Mouse (Mus musculus) liver, embryonic 13.5 days (tissue): Measurements from ENCODE around the gene Grk5. TPM values are rescaled to one million over a fixed set of nuclear protein-coding genes. Genes with fewer than 3 reads are reported as not detected.

Experiments
- ATAC-seq: fragments of 200-750 bp; cut with Nextera tagmentation; 2 replicates; pipeline ENCODE4 v1.8.0; 2017; ENCODE audit warnings: low read depth, mild to moderate bottlenecking, moderate number of reproducible peaks, moderate library complexity
- DNase-seq: peaks from one replicate; pipeline ENCODE4 v3.0.0; 2022
- H3K27ac ChIP-seq: fragments of 300-500 bp; sonication (generic); 2 replicates; pipeline ENCODE4 v1.5.1; 2015; ENCODE audit warnings: moderate library complexity, mild to moderate bottlenecking, inconsistent platforms
- H3K27me3 ChIP-seq: fragments of 300-500 bp; sonication (generic); 2 replicates; pipeline ENCODE4 v1.6.1; 2015; ENCODE audit warnings: mild to moderate bottlenecking, inconsistent platforms
- H3K36me3 ChIP-seq: fragments of 300-500 bp; sonication (generic); 2 replicates; pipeline ENCODE4 v1.6.1; 2015; ENCODE audit warnings: mild to moderate bottlenecking, inconsistent platforms
- H3K4me1 ChIP-seq: fragments of 300-500 bp; sonication (generic); replicated peaks from 2 replicates; pipeline ENCODE4 v1.6.1; 2015; ENCODE audit warnings: inconsistent platforms
- H3K4me2 ChIP-seq: fragments of 300-500 bp; sonication (generic); 2 replicates; pipeline ENCODE4 v1.6.1; 2015; ENCODE audit warnings: inconsistent platforms, mild to moderate bottlenecking, moderate library complexity
- H3K4me3 ChIP-seq: fragments of 300-500 bp; sonication (generic); replicated peaks from 2 replicates; pipeline ENCODE4 v1.5.1; 2015; ENCODE audit warnings: mild to moderate bottlenecking, inconsistent platforms
- H3K9ac ChIP-seq: fragments of 300-500 bp; sonication (generic); 2 replicates; pipeline ENCODE4 v1.6.1; 2015; ENCODE audit warnings: mild to moderate bottlenecking, inconsistent platforms
- H3K9me3 ChIP-seq: fragments of 300-500 bp; sonication (generic); replicated peaks from 2 replicates; pipeline ENCODE4 v1.6.1; 2016; ENCODE audit warnings: inconsistent platforms
- WGBS: fragments of 180-500 bp; shearing (Covaris S2); methylation state at CpG from one replicate; pipeline ENCODE4 v1.1.7; 2015; ENCODE audit not compliant: insufficient replicate concordance; 5-methylcytosine and 5-hydroxymethylcytosine counted together
- polyA plus RNA-seq: library from polyadenylated mRNA; unstranded; fragments of >200 nt; fragmentation: Nextera tagmentation; extraction: Ambion mirVana; gene quantifications from 2 replicates; pipeline ENCODE4 v1.2.1, GENCODE M21; 2015

Grk5 gene
- polyA plus RNA-seq, 1 experiment from 2014 or later: 0.47 TPM

- Histone ChIP-seq H3K4me3 (no peak overlapping the region), H3K9ac (no peak overlapping the region), H3K27ac (no peak overlapping the region), H3K36me3 (no peaks in the 10 kb centered on the region), H3K9me3 (no peaks in the 10 kb centered on the region), H3K27me3 (no peaks in the 10 kb centered on the region), H3K4me2 (no peak overlapping the region), H3K4me1 (no peaks in the 10 kb centered on the region)
- WGBS: 24% methylated on average over 2 of the region's 2 CpGs
- DNase-seq (no peak), ATAC-seq (no peak)
Measured at GRCm38 (mm10) chr19:61031570-61031969, 142.0 kb downstream of the Grk5 start.

- Histone ChIP-seq H3K9ac (no peak overlapping the region), H3K4me3 (no peak overlapping the region), H3K27ac (no peak overlapping the region), H3K4me2 (no peak overlapping the region), H3K36me3 (no peaks in the 10 kb centered on the region), H3K27me3 (no peaks in the 10 kb centered on the region), H3K4me1 (no peaks in the 10 kb centered on the region), H3K9me3 (no peaks in the 10 kb centered on the region)
- no peak for ATAC-seq
- DNase-seq: no peak
Measured at GRCm38 (mm10) chr19:61039151-61039550, 149.6 kb downstream of the Grk5 start.

- H3K36me3 ChIP-seq: no peaks in the 10 kb centered on the region
- H3K9me3 ChIP-seq: no peaks in the 10 kb centered on the region
- no peak overlapping the region for H3K9ac ChIP-seq
- H3K27me3 ChIP-seq: no peaks in the 10 kb centered on the region
- no peak overlapping the region for H3K4me3 ChIP-seq
- H3K27ac ChIP-seq: no peak overlapping the region
- no peaks in the 10 kb centered on the region for H3K4me1 ChIP-seq
- H3K4me2 ChIP-seq: no peak overlapping the region
- WGBS: 57% methylated on average over 2 of the region's 2 CpGs
- DNase-seq (no peak), ATAC-seq (no peak)
Measured at GRCm38 (mm10) chr19:61048646-61049045, 159.1 kb downstream of the Grk5 start.

GRCm38 (mm10) chr19:61049413-61049812 lies 159.9 kb downstream of the Grk5 start:
- no peaks in the 10 kb centered on the region for H3K27me3 ChIP-seq
- 43% methylated on average over 1 of the region's 1 CpGs for WGBS
- no peak overlapping the region for H3K27ac ChIP-seq
- no peak overlapping the region for H3K4me3 ChIP-seq
- no peak overlapping the region for H3K4me2 ChIP-seq
- H3K4me1 ChIP-seq: no peaks in the 10 kb centered on the region
- no peaks in the 10 kb centered on the region for H3K9me3 ChIP-seq
- H3K9ac ChIP-seq: no peak overlapping the region
- no peak for ATAC-seq
- DNase-seq: no peak
- H3K36me3 ChIP-seq: no peaks in the 10 kb centered on the region

GRCm38 (mm10) chr19:61051151-61051550 lies 161.6 kb downstream of the Grk5 start:
- Histone ChIP-seq H3K27ac (no peak overlapping the region), H3K9ac (no peak overlapping the region), H3K4me1 (no peaks in the 10 kb centered on the region), H3K9me3 (no peaks in the 10 kb centered on the region), H3K36me3 (no peaks in the 10 kb centered on the region), H3K4me3 (no peak overlapping the region), H3K4me2 (no peak overlapping the region), H3K27me3 (no peaks in the 10 kb centered on the region)
- DNase-seq (no peak), ATAC-seq (no peak)
- WGBS: 69% methylated on average over 1 of the region's 1 CpGs

GRCm38 (mm10) chr19:61052008-61052407 lies 162.5 kb downstream of the Grk5 start:
- DNase-seq: no peak
- ATAC-seq: no peak

GRCm38 (mm10) chr19:61052786-61053185 lies 163.2 kb downstream of the Grk5 start:
- Histone ChIP-seq H3K9me3 (no peaks in the 10 kb centered on the region), H3K4me1 (peaks cover 9% of the 10 kb centered on the region; the same call in 1 of the 2 replicates), H3K4me2 (no peak overlapping the region), H3K27ac (no peak overlapping the region), H3K9ac (no peak overlapping the region), H3K27me3 (no peaks in the 10 kb centered on the region), H3K36me3 (no peaks in the 10 kb centered on the region), H3K4me3 (no peak overlapping the region)
- DNase-seq (no peak), ATAC-seq (no peak)

More at GRCm38 (mm10) chr19:61052008-61052407, 162.5 kb downstream of the Grk5 start:
- Histone ChIP-seq H3K9me3 (no peaks in the 10 kb centered on the region), H3K4me2 (no peak overlapping the region), H3K9ac (no peak overlapping the region), H3K4me3 (no peak overlapping the region), H3K27me3 (no peaks in the 10 kb centered on the region), H3K36me3 (no peaks in the 10 kb centered on the region), H3K4me1 (peaks cover 2% of the 10 kb centered on the region; the same call in 1 of the 2 replicates), H3K27ac (no peak overlapping the region)

GRCm38 (mm10) chr19:61056783-61057410 lies 167.3 kb downstream of the Grk5 start:
- no peak for DNase-seq
- Histone ChIP-seq H3K9ac (no peak overlapping the region), H3K36me3 (no peaks in the 10 kb centered on the region), H3K27me3 (no peaks in the 10 kb centered on the region), H3K4me2 (no peak overlapping the region), H3K4me3 (no peak overlapping the region), H3K4me1 (peaks cover 11% of the 10 kb centered on the region; the same call in 1 of the 2 replicates), H3K9me3 (no peaks in the 10 kb centered on the region), H3K27ac (no peak overlapping the region)
- no peak for ATAC-seq
- 53% methylated on average over 5 of the region's 5 CpGs for WGBS

GRCm38 (mm10) chr19:61057581-61057980 lies 168.0 kb downstream of the Grk5 start:
- ATAC-seq: no peak
- no peak overlapping the region for H3K27ac ChIP-seq
- no peak overlapping the region for H3K9ac ChIP-seq
- no peaks in the 10 kb centered on the region for H3K27me3 ChIP-seq
- H3K4me3 ChIP-seq: no peak overlapping the region
- no peaks in the 10 kb centered on the region for H3K9me3 ChIP-seq
- H3K4me2 ChIP-seq: no peak overlapping the region
- H3K36me3 ChIP-seq: no peaks in the 10 kb centered on the region
- H3K4me1 ChIP-seq: peaks cover 11% of the 10 kb centered on the region; the same call in 1 of the 2 replicates
- 53% methylated on average over 3 of the region's 3 CpGs for WGBS
- no peak for DNase-seq

GRCm38 (mm10) chr19:61064386-61064785 lies 174.8 kb downstream of the Grk5 start:
- Histone ChIP-seq H3K27ac (no peak overlapping the region), H3K4me1 (no peaks in the 10 kb centered on the region), H3K36me3 (no peaks in the 10 kb centered on the region), H3K27me3 (no peaks in the 10 kb centered on the region), H3K9ac (no peak overlapping the region), H3K4me3 (no peak overlapping the region), H3K9me3 (no peaks in the 10 kb centered on the region), H3K4me2 (no peak overlapping the region)
- DNase-seq: no peak
- 67% methylated on average over 3 of the region's 3 CpGs for WGBS
- ATAC-seq: no peak

GRCm38 (mm10) chr19:61065011-61065410 lies 175.5 kb downstream of the Grk5 start:
- Histone ChIP-seq H3K4me2 (no peak overlapping the region), H3K9ac (no peak overlapping the region), H3K36me3 (no peaks in the 10 kb centered on the region), H3K27me3 (no peaks in the 10 kb centered on the region), H3K27ac (no peak overlapping the region), H3K4me1 (no peaks in the 10 kb centered on the region), H3K9me3 (no peaks in the 10 kb centered on the region), H3K4me3 (no peak overlapping the region)
- 62% methylated on average over 1 of the region's 1 CpGs for WGBS
- ATAC-seq (no peak), DNase-seq (no peak)

- WGBS: 21% methylated on average over 3 of the region's 3 CpGs
- no peak overlapping the region for H3K9ac ChIP-seq
- no peak for DNase-seq
- no peak overlapping the region for H3K27ac ChIP-seq
- H3K4me1 ChIP-seq: peaks cover 6% of the 10 kb centered on the region; the same call in 1 of the 2 replicates
- no peak for ATAC-seq
- H3K27me3 ChIP-seq: no peaks in the 10 kb centered on the region
- no peaks in the 10 kb centered on the region for H3K36me3 ChIP-seq
- no peaks in the 10 kb centered on the region for H3K9me3 ChIP-seq
- no peak overlapping the region for H3K4me3 ChIP-seq
- H3K4me2 ChIP-seq: no peak overlapping the region
Measured at GRCm38 (mm10) chr19:61078622-61079021, 189.1 kb downstream of the Grk5 start.
